Mouse (Mus musculus) embryonic fibroblast, embryonic 13.5 days (primary cell): ENCODE data around the gene Hist1h4d.

Experiments
- CTCF ChIP-seq: IDR thresholded peaks from 2 replicates; pipeline ENCODE4 v1.5.1; 2011; ENCODE audit warnings: mild to moderate bottlenecking, control low read depth, low read length, moderate library complexity, borderline replicate concordance; ENCODE audit not compliant: insufficient read depth
- POLR2A ChIP-seq: IDR thresholded peaks from 2 replicates; pipeline ENCODE4 v1.6.1; 2011; ENCODE audit warnings: low read depth, mild to moderate bottlenecking, control low read depth, low read length, moderate library complexity

DNA sequence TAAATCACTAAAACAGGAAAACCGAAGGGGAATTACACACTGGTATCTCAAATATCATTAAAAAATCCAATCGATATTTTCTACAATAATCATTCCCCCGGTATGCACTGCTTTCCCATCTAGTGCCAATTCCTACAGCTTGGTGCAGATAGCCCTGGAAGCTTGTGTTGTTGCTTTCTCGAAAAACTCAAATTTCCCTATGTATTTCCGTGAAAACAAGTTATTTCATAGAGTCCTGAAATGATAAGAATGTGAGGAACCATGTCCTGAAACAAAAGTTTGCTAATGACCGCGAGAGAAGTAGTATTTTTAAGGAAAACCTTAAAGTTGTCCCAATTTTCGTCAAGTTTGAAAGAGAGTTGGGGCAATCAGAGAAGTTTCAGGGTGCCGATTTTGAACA is 27.0 kb upstream of the Hist1h4d start:
- TF ChIP-seq CTCF (no peak), POLR2A (no peak)
